Mouse (Mus musculus) CD4-positive, CD25-positive, alpha-beta regulatory T cell, adult 2 months (primary cell): Measurements from ENCODE around the gene Sec24b.

ENCODE experiments used
- DNase-seq: peaks from one replicate; pipeline ENCODE4 v3.0.0-alpha.2; 2012; ENCODE audit warnings: low read depth, low spot score

The Sec24b gene

GRCm38 (mm10) chr3:130055416-130056385, 5.7 kb downstream of the Sec24b start:
- no peak for DNase-seq

- DNase-seq = no peak
These were observed 6.8 kb downstream of the Sec24b start for GRCm38 (mm10) chr3:130054587-130054986.

GRCm38 (mm10) chr3:130053340-130054066, 7.8 kb downstream of the Sec24b start:
- no peak for DNase-seq

- no peak for DNase-seq
These were observed 8.6 kb downstream of the Sec24b start for GRCm38 (mm10) chr3:130052541-130053298.

- no peak for DNase-seq
These were observed 9.2 kb downstream of the Sec24b start for GRCm38 (mm10) chr3:130052116-130052515.

GRCm38 (mm10) chr3:130040711-130041110, 20.6 kb downstream of the Sec24b start:
- no peak for DNase-seq

GRCm38 (mm10) chr3:130040017-130040416, 21.3 kb downstream of the Sec24b start:
- DNase-seq = no peak

DNA sequence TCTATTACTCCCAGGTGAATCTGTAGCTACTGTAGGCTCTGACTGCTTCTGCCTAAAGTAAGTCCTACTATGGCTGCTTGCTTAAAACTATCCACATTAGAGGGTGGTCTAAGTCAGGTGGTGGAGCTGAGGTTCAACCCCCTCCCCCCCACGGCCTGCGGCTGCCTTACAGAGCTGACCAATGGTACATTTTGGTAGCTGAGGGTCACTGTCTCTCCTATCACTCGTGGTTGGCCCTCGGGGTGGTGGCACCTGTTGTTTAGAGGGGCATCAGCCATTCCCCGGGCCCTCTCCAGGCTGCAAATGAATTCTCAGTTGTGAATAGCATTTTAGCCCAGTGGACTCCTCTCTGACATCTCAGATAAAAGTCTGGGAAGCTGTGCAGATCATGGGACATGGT, 32.6 kb downstream of the Sec24b start:
- DNase-seq = no peak

DNA sequence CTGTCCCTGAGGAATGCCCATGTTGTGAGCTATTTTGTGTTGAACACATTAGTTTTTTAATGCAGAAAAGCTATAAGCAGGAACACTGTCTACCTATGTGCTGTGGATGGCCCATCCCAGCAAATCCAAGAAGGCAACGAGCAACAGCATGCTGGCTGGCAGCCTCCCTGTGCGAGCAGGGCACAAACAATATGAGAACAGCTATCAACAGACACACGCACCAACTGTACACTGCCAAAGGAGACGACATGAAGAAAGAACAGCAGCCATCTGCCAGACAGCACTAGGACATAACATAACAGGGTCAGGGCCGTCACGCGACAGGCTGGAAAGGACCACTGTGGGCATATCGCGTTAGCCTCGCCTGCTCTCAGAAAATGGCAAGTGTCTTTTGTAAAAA, 35.2 kb downstream of the Sec24b start:
- DNase-seq = no peak

DNA sequence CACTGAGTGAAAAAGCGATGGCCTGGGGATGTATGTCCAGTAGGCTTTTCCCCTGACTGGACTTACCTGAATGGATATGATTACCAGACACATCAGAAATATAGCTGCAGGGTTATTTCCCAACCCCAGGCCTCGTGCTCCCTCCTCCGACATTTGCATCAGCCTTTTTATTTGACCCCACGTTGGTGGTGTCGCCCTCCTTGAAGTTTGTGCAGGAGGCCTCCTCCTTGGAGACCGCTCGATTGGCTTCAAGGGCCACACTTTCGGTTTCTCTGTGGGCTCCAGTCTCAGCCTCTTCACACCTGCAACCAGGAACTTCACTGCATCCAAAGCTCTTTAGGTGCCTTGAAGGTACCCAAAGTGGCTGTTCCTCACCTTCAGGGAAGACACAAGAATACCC, 35.8 kb downstream of the Sec24b start:
- DNase-seq = no peak

DNA sequence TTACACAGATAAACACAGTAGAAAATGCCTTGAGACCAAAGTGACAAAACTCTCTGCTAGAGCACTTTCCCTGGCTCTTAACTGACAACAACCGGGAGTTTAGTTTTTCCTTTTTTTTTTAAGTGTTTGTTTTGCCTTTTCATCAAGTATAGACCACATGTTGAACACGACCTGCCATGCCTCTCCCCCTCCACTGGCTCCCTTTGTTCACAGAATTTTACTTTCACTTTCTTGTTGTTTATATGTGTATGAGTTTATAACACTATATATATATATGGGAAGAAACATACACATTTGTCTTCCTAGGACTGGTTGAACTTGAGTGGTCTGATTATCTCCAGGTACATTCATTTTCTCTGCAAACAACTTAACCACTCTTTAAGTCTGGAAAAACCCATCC, 48.4 kb downstream of the Sec24b start:
- peak; percentile 8 for DNase-seq

- DNase-seq = no peak
These were observed 50.1 kb downstream of the Sec24b start for GRCm38 (mm10) chr3:130011236-130011635.

GRCm38 (mm10) chr3:130006141-130006540, 55.2 kb downstream of the Sec24b start:
- DNase-seq = no peak

DNA sequence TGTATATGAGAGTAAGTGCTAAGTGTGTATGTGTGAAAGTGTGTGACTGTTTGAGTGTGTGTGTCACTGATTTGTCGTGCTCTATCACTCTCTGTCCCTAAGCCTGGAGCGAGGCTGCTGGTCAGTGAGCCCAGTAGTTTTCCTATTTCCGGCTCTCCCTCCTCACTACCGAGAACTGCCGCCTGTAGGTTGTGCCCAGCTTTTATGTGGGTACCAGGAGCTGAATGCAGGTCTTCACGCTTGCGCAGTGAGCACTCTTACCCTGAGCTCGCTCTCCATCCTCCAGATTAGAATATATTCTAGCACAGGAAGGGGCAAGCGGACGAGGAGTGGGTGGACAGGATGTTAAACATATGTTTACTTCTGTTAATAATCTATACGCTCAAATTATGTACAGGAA, 60.4 kb downstream of the Sec24b start:
- DNase-seq = no peak

- DNase-seq = no peak
These were observed 62.8 kb downstream of the Sec24b start for GRCm38 (mm10) chr3:129998526-129998925.

- DNase-seq = no peak
These were observed 63.4 kb downstream of the Sec24b start for GRCm38 (mm10) chr3:129998001-129998400.

- DNase-seq = no peak
These were observed 64.0 kb downstream of the Sec24b start for GRCm38 (mm10) chr3:129997324-129997723.

GRCm38 (mm10) chr3:129987297-129987696, 74.1 kb downstream of the Sec24b start:
- no peak for DNase-seq

- peak; percentile 24 for DNase-seq
These were observed 76.0 kb downstream of the Sec24b start for GRCm38 (mm10) chr3:129985335-129985734.

- no peak for DNase-seq
These were observed 76.6 kb downstream of the Sec24b start for GRCm38 (mm10) chr3:129984797-129985196.

- no peak for DNase-seq
These were observed 79.1 kb downstream of the Sec24b start for GRCm38 (mm10) chr3:129982271-129982670.

DNA sequence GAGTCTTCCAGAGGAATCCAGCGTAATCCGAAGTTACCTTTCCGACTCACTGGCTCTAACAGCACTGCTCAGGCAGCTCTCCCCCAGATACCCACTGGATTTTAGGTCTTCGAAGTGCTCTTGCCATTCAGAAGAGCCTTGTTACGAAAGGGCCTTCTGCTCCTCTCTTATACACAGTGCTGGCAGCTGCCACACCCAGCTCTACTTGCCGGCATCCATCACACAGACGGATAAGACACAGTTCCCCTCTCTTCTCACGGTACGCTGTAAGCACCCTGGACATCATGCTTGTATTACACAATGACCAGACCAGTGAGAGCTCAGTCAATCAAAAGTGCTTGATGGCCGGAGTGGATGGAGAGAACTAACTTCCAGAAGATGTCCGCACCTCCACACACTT, 79.6 kb downstream of the Sec24b start:
- DNase-seq = no peak
